In the genomic region with DNA sequence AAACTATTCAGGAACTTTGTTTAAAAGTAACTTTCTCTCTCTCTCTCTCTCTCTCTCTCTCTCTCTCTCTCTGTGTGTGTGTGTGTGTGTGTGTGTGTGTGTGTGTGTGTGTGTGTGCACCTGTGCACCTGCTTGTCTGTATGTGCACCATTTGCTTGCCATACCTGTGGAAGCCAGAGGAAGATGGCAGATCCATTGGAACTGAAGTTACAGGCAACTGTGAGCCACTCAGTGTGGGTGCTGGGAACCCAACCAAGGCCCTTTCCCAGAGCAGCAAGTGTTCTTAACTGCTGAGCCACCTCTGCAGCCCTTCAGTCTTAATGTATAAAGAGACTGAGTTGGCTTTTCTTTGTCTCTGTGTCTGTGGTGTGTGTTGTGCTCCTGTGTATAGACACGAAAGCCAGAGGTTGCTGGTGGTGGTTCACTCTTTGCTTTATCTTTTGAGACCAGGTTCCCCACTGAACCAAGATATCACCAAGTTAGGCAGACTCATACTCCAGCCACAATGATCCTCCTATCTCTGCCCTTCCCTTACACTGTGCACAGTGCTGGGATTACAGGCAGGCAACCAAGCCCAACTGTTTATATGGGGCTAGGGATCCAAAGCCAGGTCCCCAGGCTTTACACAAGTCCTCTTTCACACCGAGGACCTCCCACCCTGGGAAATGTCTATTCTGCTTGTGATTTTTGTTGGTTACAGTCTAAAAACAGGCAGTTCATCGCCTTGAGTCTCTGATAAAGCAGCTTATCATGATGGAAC, we compare ENCODE assay signal across 14 mouse cellular contexts. TPM values are rescaled to one million over a fixed set of nuclear protein-coding genes. Genes with fewer than 3 reads are reported as not detected.
DNase-seq lines count a peak whose midpoint lies in the region; ATAC-seq and TF ChIP-seq lines count a peak whose summit lies in the region.
"Had no signal": no experiment of that assay in that cellular context is flagged by ENCODE, and none has a peak within 500 bp of the region (broad histone marks: within the 10 kb centered on the region; RNA-seq: fewer than 3 reads in every experiment).

No protein-coding gene starts in this region.

- H3K36me3 ChIP-seq in MEL (ENCODE audit: control insufficient read depth in 1 of 2, insufficient read depth in 2 of 2, low read length in 2 of 2) = peaks cover 0 to 27% of the 10 kb centered on the region in 2 experiments; a peak in 2 of 4 replicates
- no peaks in the 10 kb centered on the region for H3K36me3 ChIP-seq in limb, embryonic 10.5 days
- no peaks in the 10 kb centered on the region for H3K36me3 ChIP-seq in liver, embryonic 13.5 days
- no peaks in the 10 kb centered on the region for H3K36me3 ChIP-seq in intestine, embryonic 15.5 days
- no peaks in the 10 kb centered on the region for H3K36me3 ChIP-seq in hindbrain, embryonic 10.5 days
- H3K36me3 ChIP-seq: neural tube, embryonic 15.5 days had no signal

- H3K4me3 ChIP-seq in gastrocnemius, adult 2 months = no peak overlapping the region
- H3K4me3 ChIP-seq in MEL (ENCODE audit: control insufficient read depth in 1 of 2, insufficient read depth in 1 of 2, low read depth in 2 of 2, low read length in 2 of 2) = 0 out of 4 replicates have a peak overlapping the region, but pooled peaks of 1 of the 2 experiments have one; percentile 4
- no peak overlapping the region for H3K4me3 ChIP-seq in limb, embryonic 10.5 days
- no peak overlapping the region for H3K4me3 ChIP-seq in liver, embryonic 13.5 days (replicated peaks)
- H3K4me3 ChIP-seq in intestine, embryonic 15.5 days (replicated peaks) = no peak overlapping the region
- H3K4me3 ChIP-seq in hindbrain, embryonic 10.5 days = no peak overlapping the region
- H3K4me3 ChIP-seq: neural tube, embryonic 15.5 days had no signal

- intact Hi-C loops in gastrocnemius, adult 2 months (cut with DNase I) = no loop called here
- intact Hi-C loops in gastrocnemius, postnatal 36 days (cut with DNase I) = no loop called here

- no peak for DNase-seq in gastrocnemius, adult 2 months
- no peak for DNase-seq in gastrocnemius, postnatal 36 days
- peak; percentile 96 for DNase-seq in MEL (ENCODE audit: low read depth, low spot score)
- no peak for DNase-seq in limb, embryonic 10.5 days (ENCODE audit: low spot score)
- peak; percentile 52 for DNase-seq in liver, embryonic 13.5 days
- no peak for DNase-seq in hindbrain, embryonic 10.5 days (ENCODE audit: low spot score)
- no peak for DNase-seq in spleen, adult 12 weeks (ENCODE audit: low spot score)
- DNase-seq: cerebellum, adult 18-20 months; layer of hippocampus, adult 9-11 months; spleen, adult 18-20 months had no signal

- no peak for TF ChIP-seq CTCF in gastrocnemius, adult 2 months (IDR thresholded peaks at IDR 0.05)
- TF ChIP-seq CTCF in MEL (IDR thresholded peaks at IDR 0.05 in 2 of 3, conservative IDR thresholded peaks at IDR 0.05 in 1 of 3; ENCODE audit: control insufficient read depth in 1 of 3, insufficient read depth in 1 of 3, low read depth in 2 of 3, low read length in 3 of 3, poor library complexity in 1 of 3, severe bottlenecking in 1 of 3) = no peak

- peaks cover 0 to 2% of the 10 kb centered on the region in 2 experiments; a peak in 1 of 4 replicates for H3K27me3 ChIP-seq in MEL (ENCODE audit: control insufficient read depth in 1 of 2, insufficient read depth in 2 of 2, low read length in 2 of 2)
- H3K27me3 ChIP-seq in limb, embryonic 10.5 days (ENCODE audit: low read depth, poor library complexity, severe bottlenecking) = no peaks in the 10 kb centered on the region
- H3K27me3 ChIP-seq in liver, embryonic 13.5 days = no peaks in the 10 kb centered on the region; the same call in 1 of the 2 replicates
- H3K27me3 ChIP-seq in intestine, embryonic 15.5 days (replicated peaks) = no peaks in the 10 kb centered on the region
- H3K27me3 ChIP-seq in hindbrain, embryonic 10.5 days (ENCODE audit: insufficient read depth, poor library complexity, severe bottlenecking) = no peaks in the 10 kb centered on the region
- H3K27me3 ChIP-seq: neural tube, embryonic 15.5 days had no signal

- H3K9ac ChIP-seq in MEL (ENCODE audit: control insufficient read depth, low read depth, low read length, poor library complexity, severe bottlenecking) = no peak overlapping the region; the same call in 1 of the 2 replicates
- H3K9ac ChIP-seq in liver, embryonic 13.5 days = no peak overlapping the region
- no peak overlapping the region for H3K9ac ChIP-seq in intestine, embryonic 15.5 days
- H3K9ac ChIP-seq: neural tube, embryonic 15.5 days had no signal

- H3K4me1 ChIP-seq in MEL (ENCODE audit: control insufficient read depth in 1 of 2, insufficient read depth in 2 of 2, low read length in 2 of 2) = peaks cover 9 to 39% of the 10 kb centered on the region in 2 experiments
- peaks cover 24% of the 10 kb centered on the region for H3K4me1 ChIP-seq in limb, embryonic 10.5 days
- peaks cover 31% of the 10 kb centered on the region for H3K4me1 ChIP-seq in liver, embryonic 13.5 days (replicated peaks)
- H3K4me1 ChIP-seq in intestine, embryonic 15.5 days (replicated peaks) = peaks cover 5% of the 10 kb centered on the region; the same call in 1 of the 2 replicates
- H3K4me1 ChIP-seq in hindbrain, embryonic 10.5 days (replicated peaks) = peaks cover 20% of the 10 kb centered on the region
- H3K4me1 ChIP-seq: neural tube, embryonic 15.5 days had no signal

- peak in 1 of 2 experiments; percentile 31; a peak in 1 of 4 replicates for TF ChIP-seq POLR2A in MEL (IDR thresholded peaks at IDR 0.05; ENCODE audit: control insufficient read depth in 1 of 2, insufficient read depth in 1 of 2, low read depth in 1 of 2, low read length in 2 of 2, poor library complexity in 1 of 2)

- no peaks in the 10 kb centered on the region for H3K9me3 ChIP-seq in MEL (replicated peaks; ENCODE audit: insufficient read depth, low read length)
- H3K9me3 ChIP-seq in limb, embryonic 10.5 days (replicated peaks) = no peaks in the 10 kb centered on the region
- no peaks in the 10 kb centered on the region for H3K9me3 ChIP-seq in liver, embryonic 13.5 days (replicated peaks)
- H3K9me3 ChIP-seq in intestine, embryonic 15.5 days = no peaks in the 10 kb centered on the region
- H3K9me3 ChIP-seq in hindbrain, embryonic 10.5 days = no peaks in the 10 kb centered on the region
- H3K9me3 ChIP-seq: neural tube, embryonic 15.5 days had no signal

- peak; percentile 94 to 99 for TF ChIP-seq EP300 in MEL (IDR thresholded peaks at IDR 0.05; ENCODE audit: low read depth in 1 of 2, low read length in 2 of 2)

- no peaks in the 10 kb centered on the region for H3K79me2 ChIP-seq in MEL (ENCODE audit: control insufficient read depth, insufficient read depth, low read length, poor library complexity)

- peak overlapping the region; percentile 30 for H3K4me2 ChIP-seq in liver, embryonic 13.5 days
- H3K4me2 ChIP-seq in intestine, embryonic 15.5 days (replicated peaks) = no peak overlapping the region
- H3K4me2 ChIP-seq: neural tube, embryonic 15.5 days had no signal

- ATAC-seq in liver, embryonic 13.5 days (ENCODE audit: low read depth) = peak; percentile 98
- no peak for ATAC-seq in intestine, embryonic 15.5 days
- ATAC-seq: forebrain, embryonic 14.5 days; inflammation-experienced regulatory T-cells, adult 6 months had no signal

- H3K27ac ChIP-seq in gastrocnemius, adult 2 months = peak overlapping the region; percentile 52; the same call in 1 of the 2 replicates
- peak overlapping the region; percentile 68 for H3K27ac ChIP-seq in MEL (ENCODE audit: control insufficient read depth, low read depth, low read length)
- H3K27ac ChIP-seq in limb, embryonic 10.5 days = peak overlapping the region; percentile 88
- H3K27ac ChIP-seq in liver, embryonic 13.5 days = peak overlapping the region; percentile 71
- no peak overlapping the region for H3K27ac ChIP-seq in intestine, embryonic 15.5 days
- no peak overlapping the region for H3K27ac ChIP-seq in hindbrain, embryonic 10.5 days
- H3K27ac ChIP-seq: neural tube, embryonic 15.5 days had no signal

- WGBS in limb, embryonic 10.5 days = 85% methylated on average over 3 of the region's 3 CpGs
- 15% methylated on average over 3 of the region's 3 CpGs for WGBS in liver, embryonic 13.5 days (ENCODE audit: insufficient replicate concordance)
- WGBS in intestine, embryonic 15.5 days = 68% methylated on average over 3 of the region's 3 CpGs
- 85% methylated on average over 3 of the region's 3 CpGs for WGBS in hindbrain, embryonic 10.5 days

- no peak for TF ChIP-seq RAD21 in MEL (IDR thresholded peaks at IDR 0.05; ENCODE audit: low read depth, low read length)

TF ChIP-seq in MEL, 35 proteins besides CTCF, POLR2A, EP300 and RAD21 (continues in another document):
- TF ChIP-seq TBP (IDR thresholded peaks at IDR 0.05; ENCODE audit: low read depth, low read length) (peak; percentile 94), TAL1 (IDR thresholded peaks at IDR 0.05; ENCODE audit: low read length) (peak; percentile 96), ZMIZ1 (IDR thresholded peaks at IDR 0.05; ENCODE audit: low read depth, low read length) (no peak; the same call in 1 of the 2 replicates), ETS1 (IDR thresholded peaks at IDR 0.05; ENCODE audit: low read depth, low read length) (peak; percentile 92), MYB (IDR thresholded peaks at IDR 0.05; ENCODE audit: low read depth, low read length) (peak; percentile 29; the same call in 1 of the 2 replicates)

RNA-seq across cellular contexts. Expression of gene Gfpt2, which starts 28.4 kb away (rescaled TPM):
- total RNA-seq in gastrocnemius, adult 2 months (2021) = 10 to 100 TPM in 1 of 2 experiments, 1 to 10 TPM in 1; 7.5 to 11.1 TPM
- total RNA-seq in gastrocnemius, postnatal 36 days (2021) = 1 to 10 TPM; 5.7 to 6.2 TPM
- total RNA-seq in MEL (2012; rRNA removed) = 4.0 and 4.9 TPM in 2 replicates
- polyA plus RNA-seq in MEL (2012; ENCODE audit: insufficient read depth in 1 of 2, insufficient read length in 2 of 2, low read depth in 1 of 2, low replicate concordance in 2 of 2, missing spikeins in 1 of 2) = 1 to 10 TPM in 1 of 2 experiments, not detected in 1; 8.0 TPM
- 39.2 and 43.3 TPM in 2 replicates for polyA plus RNA-seq in limb, embryonic 10.5 days (2016; fragmentation: Nextera tagmentation; extraction: Ambion mirVana)
- polyA plus RNA-seq in liver, embryonic 13.5 days (2015; fragmentation: Nextera tagmentation; extraction: Ambion mirVana) = 1.6 and 1.8 TPM in 2 replicates
- 6.5 and 6.7 TPM in 2 replicates for polyA plus RNA-seq in intestine, embryonic 15.5 days (2015; fragmentation: Nextera tagmentation; extraction: Ambion mirVana)
- 16.0 and 22.1 TPM in 2 replicates for polyA plus RNA-seq in hindbrain, embryonic 10.5 days (2016; fragmentation: Nextera tagmentation; extraction: Ambion mirVana)

RNA-seq across cellular contexts. Expression of gene Cnot6, which starts 53.0 kb away (rescaled TPM):
- 10 to 100 TPM in 1 of 2 experiments, 1 to 10 TPM in 1; 8.1 to 14.5 TPM for total RNA-seq in gastrocnemius, adult 2 months (2021)
- total RNA-seq in gastrocnemius, postnatal 36 days (2021) = 10 to 100 TPM in 1 of 2 experiments, 1 to 10 TPM in 1; 9.7 to 10.5 TPM
- total RNA-seq in MEL (2012; rRNA removed) = 38.9 and 45.5 TPM in 2 replicates
- 10 to 100 TPM; 49.3 to 58.3 TPM for polyA plus RNA-seq in MEL (2012; ENCODE audit: insufficient read depth in 1 of 2, insufficient read length in 2 of 2, low read depth in 1 of 2, low replicate concordance in 2 of 2, missing spikeins in 1 of 2)
- polyA plus RNA-seq in limb, embryonic 10.5 days (2016; fragmentation: Nextera tagmentation; extraction: Ambion mirVana) = 59.1 and 63.4 TPM in 2 replicates
- 24.4 and 30.4 TPM in 2 replicates for polyA plus RNA-seq in liver, embryonic 13.5 days (2015; fragmentation: Nextera tagmentation; extraction: Ambion mirVana)
- 42.3 and 47.5 TPM in 2 replicates for polyA plus RNA-seq in intestine, embryonic 15.5 days (2015; fragmentation: Nextera tagmentation; extraction: Ambion mirVana)
- polyA plus RNA-seq in hindbrain, embryonic 10.5 days (2016; fragmentation: Nextera tagmentation; extraction: Ambion mirVana) = 57.3 and 60.8 TPM in 2 replicates

Comparison
In these comparisons a context has a peak if more than half of its experiments do, and no peak if none do; other contexts are left out.
1. DNase-seq: peak in MEL (single experiment) and liver, embryonic 13.5 days (single experiment); none in gastrocnemius, adult 2 months (single experiment), gastrocnemius, postnatal 36 days (0 of 2), limb, embryonic 10.5 days (single experiment), hindbrain, embryonic 10.5 days (single experiment) and spleen, adult 12 weeks (single experiment).
2. H3K27ac ChIP-seq: peak in gastrocnemius, adult 2 months (single experiment), MEL (single experiment), limb, embryonic 10.5 days (single experiment) and liver, embryonic 13.5 days (single experiment); none in intestine, embryonic 15.5 days (single experiment) and hindbrain, embryonic 10.5 days (single experiment).